Mouse (Mus musculus): ENCODE results near the gene Ccdc32.
"Not testable (repeated sequence)": the region's sequence is repeated elsewhere in the genome, so short reads cannot be mapped to it uniquely, and the experiment has no call there.

Ccdc32 gene

DNA sequence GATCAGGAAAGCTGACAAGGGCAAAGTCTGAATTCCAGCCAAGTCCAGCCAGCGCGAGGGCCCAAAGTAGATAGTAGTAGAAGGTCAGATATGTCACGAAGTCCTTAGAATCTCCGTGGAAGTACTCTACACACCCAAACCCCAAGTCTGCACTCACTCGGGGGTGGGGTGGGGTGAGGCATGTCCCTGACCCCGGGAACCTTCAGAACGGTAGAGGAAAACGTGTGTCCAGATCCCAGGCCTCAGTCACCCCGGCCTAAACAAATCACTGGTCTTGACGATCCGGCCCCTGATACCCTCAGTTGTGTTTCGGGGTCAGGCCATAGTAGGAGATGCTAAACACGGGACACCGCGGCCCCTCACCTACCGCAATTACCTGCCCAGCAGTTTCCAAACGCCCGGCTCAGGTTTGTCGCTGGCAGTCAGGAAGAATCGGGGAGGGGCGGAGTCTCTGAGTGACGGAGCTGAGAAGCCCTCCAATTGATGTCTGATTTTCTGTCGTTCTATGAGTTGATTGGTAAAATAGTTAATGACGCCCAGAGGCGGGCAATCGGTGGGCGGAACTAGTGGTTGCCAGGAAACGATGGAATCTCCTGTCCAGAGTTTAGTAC, at the start of gene Ccdc32:
Gene Ccdc32, minus strand, starts transcription at position 453 of the 611 bp plus-strand sequence.
- DNase-seq: peak; percentile 92 to 96

DNA sequence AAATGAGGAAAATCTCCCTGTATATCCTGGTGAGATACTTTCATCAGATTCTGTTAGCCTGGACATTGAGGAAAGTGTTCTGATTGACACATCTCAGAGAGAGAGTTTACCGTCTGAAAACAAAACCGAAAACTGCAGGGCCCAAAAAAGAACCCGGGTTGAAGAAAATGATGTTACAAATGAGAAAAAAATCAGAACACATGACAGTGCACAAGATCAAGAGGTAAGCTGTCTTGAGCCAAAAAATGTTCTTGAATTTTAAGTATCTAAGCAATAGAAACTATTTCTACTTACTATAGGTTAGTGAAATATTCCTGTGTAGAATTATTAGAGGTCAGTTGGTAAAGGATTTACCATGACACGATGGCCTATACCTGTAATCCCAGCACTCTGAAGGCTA, 43.2 kb upstream of the Ccdc32 start:
- no peak for DNase-seq

DNA sequence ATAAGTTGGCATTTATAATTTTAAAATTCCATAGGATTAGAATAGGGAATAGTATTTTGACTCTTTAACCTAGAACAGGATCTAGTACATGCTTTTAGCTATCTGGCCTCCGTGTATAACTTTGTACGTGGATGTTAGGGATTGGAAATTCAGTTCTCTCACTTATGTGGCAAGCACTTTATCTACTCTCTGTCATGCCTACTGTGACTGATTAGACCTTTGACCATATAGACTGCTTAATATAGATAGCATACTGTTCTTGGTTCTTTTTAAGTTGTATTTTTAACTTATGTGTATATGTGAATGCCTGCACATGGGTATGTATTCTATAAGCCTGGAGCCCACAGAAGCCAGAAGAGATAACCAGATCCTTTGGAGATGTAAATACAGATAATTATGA, 30.9 kb upstream of the Ccdc32 start:
- DNase-seq: no peak

DNA sequence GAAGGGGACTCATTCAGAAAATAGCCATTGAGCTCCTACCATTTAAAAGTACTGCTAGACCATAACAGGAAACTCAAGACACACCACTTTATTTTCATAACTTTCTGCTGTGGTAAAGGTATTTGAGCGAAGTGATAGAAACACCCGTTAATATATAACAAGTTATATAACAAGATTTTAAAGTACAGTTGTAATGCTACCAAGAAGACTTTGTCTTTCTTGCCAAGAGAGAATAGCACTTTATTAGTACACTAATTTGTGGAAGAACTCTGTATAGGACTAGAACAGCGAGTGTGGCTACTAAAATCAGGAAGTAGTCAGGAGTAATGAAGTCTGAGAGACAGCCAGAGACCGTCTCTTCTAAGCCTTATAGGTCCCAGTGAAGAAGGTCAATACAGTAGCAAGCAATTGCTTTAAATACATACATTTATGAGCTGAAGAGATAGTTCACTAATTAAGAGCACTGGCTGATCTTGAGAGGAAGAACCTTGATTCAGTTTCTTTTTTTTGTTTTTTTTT, 21.0 kb upstream of the Ccdc32 start:
- no peak for DNase-seq

DNA sequence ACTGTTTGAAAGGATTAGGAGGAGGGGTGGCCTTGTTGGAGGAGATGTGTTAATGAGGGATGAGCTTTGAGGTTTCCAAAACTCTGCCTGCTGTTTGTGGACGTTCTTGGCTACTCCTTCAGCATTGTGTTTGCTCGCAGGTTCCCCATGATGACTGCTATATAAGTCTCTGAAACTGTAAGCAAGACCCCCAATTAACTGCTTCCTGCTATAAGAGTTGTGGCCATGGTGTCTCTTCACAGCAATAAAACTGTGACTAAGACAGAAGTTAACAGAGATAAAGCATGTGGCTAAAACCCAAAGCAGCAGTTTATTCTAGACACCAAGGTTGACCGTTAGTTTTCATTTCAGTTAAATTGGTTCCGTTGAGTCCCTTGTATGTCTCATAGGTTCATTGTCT, 18.7 kb upstream of the Ccdc32 start:
- no peak for DNase-seq

DNA sequence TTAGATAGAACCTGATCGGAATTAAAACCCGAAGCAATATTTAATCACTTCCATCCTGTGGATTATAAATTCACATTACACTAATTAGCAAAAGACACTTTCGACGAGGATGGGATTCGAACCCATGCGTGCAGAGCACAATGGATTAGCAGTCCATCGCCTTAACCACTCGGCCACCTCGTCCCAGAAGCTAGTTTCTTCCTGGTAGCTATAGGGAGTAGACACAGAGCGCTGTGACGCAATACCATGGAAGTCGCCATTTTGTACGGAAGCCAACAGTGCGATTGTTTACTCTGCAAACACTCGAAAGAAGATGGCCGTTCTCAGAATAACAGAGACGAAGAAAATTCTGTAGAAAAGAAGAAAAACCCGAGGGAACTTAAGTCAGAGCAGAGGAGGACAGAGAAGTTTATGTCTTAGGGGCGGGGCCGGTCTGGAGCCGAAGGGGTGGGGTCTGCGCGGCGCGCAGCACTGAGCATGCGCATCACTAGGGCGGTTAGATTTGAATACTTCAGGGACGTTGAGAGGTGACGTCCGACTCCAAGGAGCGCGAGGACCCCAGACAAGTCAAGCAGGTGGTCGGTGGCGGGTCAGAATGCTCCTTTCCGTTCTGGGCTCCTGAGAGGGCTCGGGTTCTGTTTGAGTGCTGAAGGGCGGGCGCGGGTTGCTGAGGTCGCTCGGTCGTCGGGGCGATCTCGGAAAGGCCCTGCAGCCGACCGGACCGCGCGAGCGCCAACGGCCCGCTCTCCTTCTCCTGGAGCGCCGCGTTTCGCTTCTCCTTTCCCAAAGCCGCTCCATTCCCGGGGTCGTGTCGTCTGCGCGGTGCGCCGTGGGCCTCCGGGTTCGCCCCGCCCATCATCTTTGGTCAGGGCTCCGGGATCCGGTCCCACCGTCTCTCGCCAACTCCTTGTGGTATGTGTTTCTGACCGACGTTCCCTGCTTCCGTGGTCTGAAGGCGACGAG, 17.7 kb upstream of the Ccdc32 start, which contains the start of gene Knl1:
Gene Knl1, plus strand, starts transcription at position 471 of the 963 bp plus-strand sequence.
- DNase-seq: peak; percentile 95 to 98

DNA sequence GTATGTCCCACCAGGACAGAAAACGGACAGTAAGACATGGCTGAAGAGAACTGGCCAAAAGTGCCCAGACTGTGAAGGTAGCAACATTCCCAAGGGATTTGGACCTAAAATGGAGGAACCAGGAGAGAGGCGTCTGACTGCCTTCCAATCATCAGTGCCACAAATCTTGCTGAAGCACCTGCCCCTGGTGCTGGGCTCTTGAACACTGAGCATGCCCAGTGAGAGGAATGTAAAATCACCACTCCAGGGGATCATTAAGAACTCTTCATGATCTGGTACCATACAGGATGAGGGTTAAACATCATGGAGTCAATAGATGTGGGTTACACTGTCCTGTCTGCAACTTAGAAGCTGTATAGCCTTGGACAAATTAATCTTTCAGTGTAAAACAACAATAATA, 16.0 kb upstream of the Ccdc32 start:
- DNase-seq: no peak

DNA sequence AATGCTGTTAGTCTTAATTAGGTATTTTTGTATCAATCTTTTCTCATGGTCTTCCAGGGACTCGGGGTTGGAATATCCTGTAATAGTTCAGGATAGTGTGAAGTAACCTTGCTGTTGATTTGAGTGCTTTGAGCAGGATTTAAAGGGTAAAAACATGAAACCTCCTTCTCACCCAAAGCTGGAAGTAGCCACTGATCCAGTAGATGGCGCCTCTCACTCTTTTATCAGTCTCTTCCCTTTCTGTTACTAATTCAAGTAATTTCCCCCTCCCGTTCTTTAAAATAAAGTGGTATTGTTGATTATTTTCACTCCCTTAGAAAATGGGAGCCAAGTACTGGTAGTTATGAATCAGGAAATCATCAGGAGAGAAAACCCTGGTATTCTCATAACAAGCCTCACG, 11.7 kb upstream of the Ccdc32 start:
- peak in 1 of 2 experiments; percentile 51 for DNase-seq

DNA sequence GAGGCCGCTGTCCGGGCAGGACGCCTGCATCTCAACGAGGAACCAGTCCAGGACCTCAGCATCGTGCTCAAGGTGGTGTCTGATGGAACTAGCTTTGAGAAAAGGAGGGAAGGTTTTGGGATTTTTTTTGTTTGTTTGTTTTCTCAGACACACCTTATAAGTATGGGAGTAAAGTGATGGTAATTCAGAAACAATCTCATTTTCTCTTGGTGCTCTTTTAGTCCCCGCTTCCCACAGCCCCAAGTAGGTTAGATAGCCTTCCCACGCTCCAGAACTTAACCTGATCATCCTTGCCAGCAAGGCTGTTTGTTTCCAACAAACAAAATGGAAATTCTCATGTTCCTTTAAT, 6.2 kb upstream of the Ccdc32 start:
- no peak for DNase-seq

DNA sequence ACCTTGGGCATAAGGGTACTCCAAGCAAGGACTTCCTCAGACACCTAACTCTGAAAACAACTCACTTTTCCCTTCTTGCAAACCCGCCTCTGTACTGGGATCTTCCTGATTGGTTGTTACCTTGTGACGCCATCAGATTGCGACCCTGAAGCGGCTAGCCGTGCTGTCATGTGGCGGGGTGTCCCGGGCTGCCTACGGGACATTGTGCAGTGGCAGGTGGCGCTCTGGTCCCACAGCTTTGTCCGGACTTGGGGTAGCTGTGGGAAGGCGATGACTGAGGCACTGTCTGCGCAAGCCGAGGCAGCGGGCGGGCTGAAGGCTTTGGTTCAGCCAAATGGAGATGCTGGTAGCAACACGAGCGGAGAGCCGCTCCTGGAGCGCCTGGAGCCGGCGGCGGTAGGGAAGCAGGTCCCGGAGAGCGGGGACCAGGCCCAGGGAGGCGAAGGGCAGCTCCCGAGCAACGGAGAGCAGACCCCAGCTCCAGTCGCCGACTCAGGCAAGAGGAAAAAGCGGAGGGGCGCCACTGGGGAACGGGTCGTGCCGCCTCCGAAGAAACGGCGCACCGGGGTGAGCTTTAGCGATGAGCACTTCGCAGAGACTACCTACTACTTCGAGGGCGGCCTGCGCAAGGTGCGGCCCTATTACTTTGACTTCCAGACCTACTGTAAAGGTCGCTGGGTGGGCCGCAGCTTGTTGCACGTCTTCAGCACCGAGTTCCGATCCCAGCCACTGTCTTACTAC, 5.6 kb upstream of the Ccdc32 start, which contains the start of gene Rpusd2:
Gene Rpusd2, plus strand, starts transcription at position 135 of the 741 bp plus-strand sequence.
- DNase-seq: peak; percentile 92 to 95

DNA sequence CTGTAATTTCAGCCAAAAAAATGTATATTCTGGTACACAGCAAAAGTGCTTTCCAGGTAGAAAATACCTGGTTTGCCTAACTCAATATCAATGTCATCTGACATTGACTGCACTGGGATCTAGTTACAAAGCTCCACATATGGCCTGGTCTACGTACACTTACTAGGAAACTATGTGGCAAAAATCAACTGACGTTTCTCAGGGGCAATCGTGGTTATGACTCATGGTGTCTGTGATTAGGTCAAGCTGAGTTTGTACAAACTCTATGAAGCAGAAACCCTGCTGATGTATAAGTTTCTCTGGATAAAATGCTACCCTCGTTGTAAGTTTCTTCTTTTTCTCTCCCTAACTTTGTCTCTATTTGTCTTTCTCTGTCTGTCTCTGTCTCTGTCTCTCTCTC, 3.0 kb upstream of the Ccdc32 start:
- DNase-seq: no peak

DNA sequence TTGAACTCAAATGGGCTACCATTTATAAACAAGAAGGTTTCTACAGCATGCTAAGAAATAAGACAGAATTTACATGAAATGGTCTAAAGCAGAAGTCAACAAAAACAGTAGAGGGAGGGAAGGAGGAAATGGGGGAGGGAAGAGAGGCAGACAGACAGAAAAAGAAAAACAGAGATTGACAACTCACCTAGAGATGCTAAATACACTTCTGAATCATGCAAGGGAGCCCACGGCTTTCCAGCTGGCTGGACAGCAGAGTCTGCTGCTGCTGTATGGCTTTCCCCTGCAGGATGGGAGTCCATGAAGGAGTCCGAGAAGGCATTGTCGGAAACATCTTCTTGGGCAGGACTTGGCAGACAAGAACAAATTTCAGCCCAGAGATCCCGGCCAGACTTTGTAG, 2.2 kb downstream of the Ccdc32 start:
- no peak for DNase-seq

DNA sequence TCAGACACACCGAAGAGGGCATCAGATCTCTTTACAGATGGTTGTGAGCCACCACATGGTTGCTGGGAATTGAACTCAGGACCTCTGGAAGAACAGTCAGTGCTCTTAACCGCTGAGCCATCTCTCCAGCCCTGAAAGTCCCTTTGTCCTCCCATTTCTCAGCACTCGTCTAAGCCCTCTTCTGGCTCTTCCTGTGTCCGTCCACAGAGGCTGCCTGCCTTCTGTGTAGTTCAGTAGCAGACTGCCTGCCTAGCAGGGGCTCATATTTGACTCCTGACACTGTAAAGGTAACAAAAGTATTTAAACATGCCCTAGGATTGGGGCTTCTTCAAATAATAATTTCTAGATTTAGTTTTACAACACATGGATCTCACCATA, 4.0 kb downstream of the Ccdc32 start:
- DNase-seq: no peak

DNA sequence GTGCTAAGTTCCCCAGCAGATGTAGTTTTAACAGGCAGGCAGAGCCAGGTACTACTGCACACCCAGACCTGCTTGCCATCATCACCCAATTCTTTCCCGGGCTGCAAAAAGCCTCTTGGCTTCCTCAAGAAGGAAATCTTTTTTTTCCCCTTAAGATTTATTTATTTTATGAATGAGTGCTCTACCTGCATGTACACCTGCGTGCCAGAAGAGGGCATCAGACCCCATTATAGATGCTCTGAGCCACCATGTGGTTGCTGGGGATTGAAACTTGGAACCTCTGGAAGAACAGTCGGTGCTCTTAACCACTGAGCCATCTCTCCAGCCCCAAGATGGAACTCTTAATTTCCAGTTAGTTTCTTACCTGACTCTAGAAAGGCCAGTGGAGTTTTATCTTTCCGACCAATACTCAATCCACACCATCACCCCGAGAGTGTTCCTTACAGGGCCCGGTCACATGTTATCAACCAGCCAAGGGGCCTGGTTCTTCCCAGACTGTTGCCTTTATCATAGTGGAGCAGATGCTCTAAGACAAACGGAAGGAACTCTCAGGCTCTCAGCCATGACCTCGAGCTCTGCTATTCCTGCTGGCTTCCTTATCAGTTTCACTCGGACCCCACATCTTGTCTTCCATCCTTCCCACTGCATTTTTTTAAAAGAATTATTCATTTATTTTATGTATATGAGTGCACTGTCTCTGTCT, 4.5 kb downstream of the Ccdc32 start:
- DNase-seq: peak in 1 of 2 experiments; percentile 12

DNA sequence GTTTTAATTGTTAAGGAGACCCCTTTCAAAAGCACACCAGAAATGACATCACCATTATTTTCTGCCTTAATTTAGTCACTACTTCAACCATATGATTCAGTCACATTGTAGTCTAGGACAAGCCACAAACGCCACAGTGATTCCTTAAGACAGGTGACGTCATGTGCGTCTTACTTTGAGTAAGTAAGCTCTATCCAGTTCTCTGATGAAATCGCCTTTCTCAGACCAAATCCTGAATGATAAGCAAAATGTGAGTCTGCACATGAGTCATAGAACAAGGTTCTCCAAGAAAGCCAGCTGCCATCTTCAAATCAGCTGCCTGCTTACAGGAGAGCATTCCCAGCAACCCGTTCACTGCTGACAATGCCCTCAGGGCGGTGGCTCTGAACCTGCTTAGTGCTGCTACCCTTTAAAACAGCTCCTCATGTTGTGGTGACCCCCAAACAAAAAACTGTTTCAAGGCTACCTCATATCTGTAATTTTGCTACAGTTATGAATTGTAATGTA, 6.0 kb downstream of the Ccdc32 start:
- no peak for DNase-seq

DNA sequence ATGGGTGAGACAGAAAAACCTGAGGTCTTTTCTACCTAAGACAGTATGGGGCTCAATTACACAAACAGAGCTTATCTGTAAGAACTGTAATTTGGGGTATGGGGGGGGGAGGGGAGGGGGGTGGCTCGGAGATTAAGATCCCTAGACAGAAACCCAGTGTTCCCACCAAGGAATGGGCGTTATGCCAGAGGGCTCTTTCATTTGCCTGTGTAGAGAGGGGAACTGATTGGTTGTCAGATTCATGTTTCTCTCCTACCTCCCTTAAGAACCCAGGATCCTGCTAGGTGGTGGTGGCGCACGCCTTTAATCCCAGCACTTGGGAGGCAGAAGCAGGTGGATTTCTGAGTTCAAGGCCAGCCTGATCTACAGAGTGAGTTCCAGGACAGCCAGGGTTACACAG, 9.7 kb downstream of the Ccdc32 start:
- no peak for DNase-seq

DNA sequence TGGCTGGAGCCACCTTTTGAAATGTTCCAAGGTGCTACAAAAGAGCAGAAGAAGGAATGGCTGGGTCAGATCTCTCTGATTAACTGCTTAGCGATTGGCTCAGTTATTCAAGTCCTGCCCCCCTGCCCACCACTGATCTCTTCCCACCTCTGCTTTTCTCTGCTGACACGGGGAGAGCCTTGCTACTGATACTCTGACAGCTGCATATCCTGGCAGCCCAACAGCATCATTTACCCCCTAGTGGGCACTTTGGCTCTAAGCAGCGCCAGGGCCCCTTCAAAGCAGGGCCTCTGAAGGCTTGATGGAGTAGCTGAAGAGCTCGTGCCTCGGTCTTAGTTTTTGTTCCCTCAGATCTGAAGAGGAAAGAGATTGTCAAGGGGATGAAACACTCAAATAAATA, 10.1 kb downstream of the Ccdc32 start:
- DNase-seq: peak in 1 of 2 experiments; percentile 15

DNA sequence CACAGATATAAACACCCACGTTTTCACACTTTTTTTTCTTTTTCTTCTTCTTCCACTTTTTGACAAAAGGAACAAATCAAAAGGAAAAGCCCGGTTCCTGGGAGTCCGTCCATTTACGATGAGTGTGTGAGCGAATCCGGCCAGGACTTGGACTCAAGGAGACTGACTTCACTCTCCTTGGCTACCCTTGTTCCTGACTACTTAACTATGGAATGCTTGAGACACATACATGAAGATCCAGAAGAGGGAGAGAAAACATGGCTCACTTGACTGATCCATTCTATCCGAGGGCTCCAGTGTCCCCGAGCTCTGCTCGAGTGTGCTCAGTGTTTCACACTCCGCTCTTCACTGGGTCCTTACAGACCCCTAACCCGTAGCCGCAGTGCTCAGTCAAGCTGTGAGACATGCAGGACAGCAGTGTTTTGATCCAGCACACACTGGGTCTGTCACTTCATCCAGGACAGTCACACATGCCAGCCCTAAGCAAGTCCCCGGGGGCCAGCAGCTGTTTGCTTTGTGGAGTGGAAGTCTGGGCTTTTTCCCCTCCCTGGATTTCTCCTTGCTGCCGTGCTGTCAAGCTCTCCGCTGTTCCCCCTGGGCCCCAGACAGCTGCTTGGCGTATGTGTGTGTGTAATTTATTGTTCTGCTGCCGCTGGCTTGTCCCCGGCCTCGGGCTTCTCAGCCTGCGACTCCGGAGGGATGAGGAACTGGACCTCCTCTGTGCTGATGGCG, 10.6 kb downstream of the Ccdc32 start:
- DNase-seq: no peak

DNA sequence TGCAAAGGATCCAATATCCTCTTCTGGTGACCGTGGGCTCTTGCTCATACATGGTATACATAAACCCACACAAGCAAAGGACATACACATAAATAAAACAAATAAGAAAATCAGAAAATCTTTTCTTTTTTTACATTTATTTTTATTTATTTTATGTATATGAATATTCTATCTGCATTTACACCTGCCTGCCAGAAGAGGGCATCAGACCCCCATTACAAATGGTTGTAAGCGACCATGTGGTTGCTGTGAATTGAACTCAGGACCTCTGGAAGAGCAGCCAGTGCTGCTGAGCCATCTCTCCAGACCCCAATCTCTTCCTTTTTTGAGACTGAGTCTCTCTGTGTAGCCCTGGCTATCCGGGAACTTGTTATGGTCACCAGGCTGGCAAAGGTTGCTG, 11.5 kb downstream of the Ccdc32 start:
- DNase-seq: no peak

DNA sequence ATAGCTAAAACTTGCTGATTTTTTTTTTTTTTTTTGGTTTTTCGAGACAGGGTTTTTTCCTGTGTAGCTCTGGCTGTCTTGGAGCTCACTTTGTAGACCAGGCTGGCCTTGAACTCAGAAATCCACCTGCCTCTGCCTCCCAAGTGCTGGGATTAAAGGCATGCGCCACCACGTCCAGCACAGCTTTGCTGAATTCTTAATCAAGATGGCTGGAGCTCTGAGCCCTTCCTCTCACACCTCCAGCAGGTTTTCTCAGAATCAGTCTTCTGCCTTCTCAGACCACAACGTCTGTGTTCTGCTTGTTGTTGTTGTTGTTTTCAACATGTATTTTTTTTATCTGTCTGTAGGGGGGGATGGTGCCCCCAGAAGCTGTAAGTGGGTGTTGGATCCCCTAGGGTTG, 12.9 kb downstream of the Ccdc32 start:
- not testable (repeated sequence) for DNase-seq

DNA sequence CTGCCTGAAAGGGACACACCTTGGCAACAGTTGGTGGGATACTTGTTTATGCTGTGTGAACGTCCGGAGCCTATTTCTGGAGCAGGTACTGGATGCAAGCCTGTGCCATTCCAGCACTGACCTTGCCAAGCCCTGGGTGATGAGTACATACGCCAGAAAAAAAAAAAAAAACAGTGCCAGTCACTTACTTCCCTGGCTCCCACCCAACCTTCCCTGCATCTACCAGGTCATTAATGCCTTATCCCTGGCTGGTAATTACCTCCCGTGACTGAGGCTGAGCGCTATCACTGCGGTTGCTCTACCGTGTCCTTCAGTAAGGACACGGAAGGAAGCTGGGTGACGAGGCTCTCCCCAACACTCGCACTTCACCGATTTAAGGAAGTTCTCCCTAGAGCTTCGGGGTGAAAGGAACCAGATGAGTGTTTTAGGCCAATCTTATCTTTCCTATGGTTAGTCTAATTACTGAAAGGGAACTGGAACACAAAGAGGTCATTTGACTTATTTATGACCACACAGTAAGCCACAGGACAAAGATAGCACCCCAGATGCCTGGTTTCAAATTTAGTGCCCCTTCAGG, 13.5 kb downstream of the Ccdc32 start:
- DNase-seq: peak; percentile 64 to 78

Data from cerebellum, postnatal 25 days (tissue).